Mouse (Mus musculus) testis, postnatal 14 days (tissue): ENCODE results near the gene Fam124a.
"Not testable (repeated sequence)": the region's sequence is repeated elsewhere in the genome, so short reads cannot be mapped to it uniquely, and the experiment has no call there.

Source experiments
- DNase-seq: peaks from one replicate; pipeline ENCODE4 v3.0.0; 2021; ENCODE audit warnings: low spot score

Gene Fam124a

DNA sequence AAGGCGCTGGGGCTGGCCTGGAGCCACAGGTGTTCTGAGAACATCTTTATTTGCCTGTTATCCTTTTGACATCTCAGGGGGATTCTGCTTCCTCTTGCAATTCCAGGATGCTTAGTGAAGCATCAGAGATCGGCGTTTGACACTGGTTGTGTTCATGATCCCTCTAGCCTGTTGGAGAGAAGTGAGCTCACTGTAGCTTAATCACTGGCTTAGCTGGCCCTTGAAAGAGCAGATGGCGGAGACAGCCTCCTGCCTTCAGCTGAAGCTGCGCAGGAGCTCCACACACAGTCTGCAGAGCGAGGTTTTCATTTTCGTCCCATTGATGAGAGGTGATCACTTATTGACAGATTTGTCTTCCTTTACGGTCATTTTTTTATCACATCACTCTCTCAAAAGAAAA, 20.3 kb downstream of the Fam124a start:
- DNase-seq = no peak

DNA sequence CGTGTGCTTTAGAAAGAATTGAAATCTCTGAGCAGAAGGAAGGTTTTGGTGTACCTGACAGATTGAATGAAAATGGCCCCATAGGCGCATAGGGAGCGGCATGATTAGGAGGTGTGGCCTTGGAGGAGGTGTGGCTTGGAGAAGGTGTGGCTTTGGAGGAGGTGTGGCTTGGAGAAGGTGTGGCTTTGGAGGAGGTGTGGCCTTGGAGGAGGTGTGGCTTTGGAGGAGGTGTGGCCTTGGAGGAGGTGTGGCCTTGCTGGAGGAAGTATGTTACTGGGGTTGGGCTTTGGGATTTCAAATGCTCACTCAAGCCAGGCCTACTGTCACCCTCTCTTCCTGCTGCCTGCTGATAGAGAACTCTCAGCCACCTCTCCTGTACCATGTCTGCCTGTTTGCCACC, 25.4 kb downstream of the Fam124a start:
- DNase-seq = peak; percentile 51

DNA sequence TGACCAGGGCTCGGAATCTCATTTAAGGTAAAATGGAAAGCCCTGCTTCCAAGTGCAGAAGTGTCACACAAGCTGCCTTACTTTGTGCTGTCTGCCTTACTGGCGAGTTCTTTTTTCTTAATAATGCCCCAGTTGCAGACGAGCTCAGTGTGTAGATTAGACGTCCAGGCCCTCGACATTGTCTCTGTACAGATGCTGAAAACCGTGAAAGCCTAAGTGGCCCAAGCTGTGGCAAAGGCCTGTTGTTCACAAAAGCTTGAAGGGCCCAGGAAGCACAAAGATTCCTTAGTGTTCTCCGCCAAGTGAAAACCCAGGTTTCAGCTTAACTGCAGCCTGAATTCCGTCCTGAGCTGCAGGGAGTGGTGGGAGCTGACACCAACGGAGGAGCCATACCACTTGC, 26.2 kb downstream of the Fam124a start:
- DNase-seq = no peak

DNA sequence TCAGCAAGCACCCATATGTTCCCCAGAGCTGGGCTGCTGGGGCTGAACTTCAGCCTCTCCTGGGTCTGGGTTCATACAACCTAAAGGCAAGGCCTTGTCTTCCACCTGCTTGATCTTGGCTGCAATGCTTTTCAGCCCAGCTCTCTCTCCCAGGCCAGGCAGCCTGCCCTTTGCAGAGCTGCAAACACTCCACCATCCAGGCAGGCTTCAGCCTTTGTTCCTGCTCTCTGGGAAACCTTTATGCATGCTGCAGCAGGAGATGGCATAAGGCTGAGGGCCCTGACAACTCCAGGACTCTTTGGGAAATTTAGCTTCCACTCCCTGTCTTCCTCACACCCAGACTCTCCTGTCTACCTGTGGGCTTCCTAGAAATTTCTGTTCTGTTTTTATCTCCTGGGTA, 29.1 kb downstream of the Fam124a start:
- no peak for DNase-seq

DNA sequence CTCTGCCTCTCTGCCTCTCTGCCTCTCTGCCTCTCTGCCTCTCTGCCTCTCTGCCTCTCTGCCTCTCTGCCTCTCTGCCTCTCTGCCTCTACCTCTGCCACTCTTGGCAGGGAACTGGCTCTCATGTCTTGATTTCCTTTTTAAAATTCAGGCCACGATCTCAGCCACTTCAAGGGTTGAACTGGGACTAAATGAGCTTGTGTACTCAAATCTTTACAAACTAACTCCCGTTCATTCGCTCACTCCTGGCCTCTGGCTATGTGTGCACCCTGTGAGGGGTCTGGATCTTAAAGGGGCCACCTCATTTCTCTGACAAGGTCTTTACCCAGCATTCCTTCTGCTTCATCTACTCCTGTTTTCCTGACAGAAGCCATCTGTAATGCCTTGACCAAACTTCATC, 29.8 kb downstream of the Fam124a start:
- DNase-seq = no peak

DNA sequence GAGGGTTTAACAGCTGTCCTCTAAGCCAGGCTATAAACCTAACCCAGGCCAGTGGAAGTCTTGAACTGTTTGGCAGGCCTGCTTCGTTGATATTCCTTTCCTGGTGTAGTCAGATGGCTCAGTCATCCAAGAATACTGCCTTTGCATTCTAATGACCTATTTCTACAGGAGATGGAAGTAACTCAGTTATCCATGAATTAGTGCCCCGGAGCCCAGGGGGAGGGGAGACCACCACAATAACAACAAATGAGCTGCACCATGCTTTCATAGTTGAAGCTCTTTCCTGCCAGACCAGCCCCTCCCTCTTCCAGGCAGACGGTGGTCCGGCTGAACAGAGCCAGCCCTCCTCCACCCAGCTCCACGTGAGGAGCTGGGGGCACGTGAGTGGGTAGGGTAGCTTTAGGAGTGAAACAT, 44.6 kb downstream of the Fam124a start:
- DNase-seq = no peak

DNA sequence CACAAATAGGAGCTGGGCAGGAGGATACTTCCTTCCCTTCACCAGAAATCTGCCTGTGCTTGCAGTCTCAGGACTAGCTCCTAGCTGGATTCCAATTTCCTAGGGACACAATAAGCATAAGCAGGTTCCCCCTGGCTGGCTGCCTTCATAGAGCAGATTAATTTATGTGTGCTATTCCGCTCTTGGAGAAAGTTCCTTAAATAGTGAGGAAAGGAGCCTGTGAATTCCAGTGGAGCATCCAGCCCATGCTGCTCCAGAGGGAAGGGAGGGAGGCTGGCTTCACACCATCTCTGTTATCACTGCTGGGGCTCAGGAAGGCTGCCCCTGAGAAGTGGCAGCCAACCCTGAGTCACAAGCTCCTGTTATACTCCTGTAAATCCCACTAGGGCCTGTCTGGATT, 46.7 kb downstream of the Fam124a start:
- DNase-seq = no peak

DNA sequence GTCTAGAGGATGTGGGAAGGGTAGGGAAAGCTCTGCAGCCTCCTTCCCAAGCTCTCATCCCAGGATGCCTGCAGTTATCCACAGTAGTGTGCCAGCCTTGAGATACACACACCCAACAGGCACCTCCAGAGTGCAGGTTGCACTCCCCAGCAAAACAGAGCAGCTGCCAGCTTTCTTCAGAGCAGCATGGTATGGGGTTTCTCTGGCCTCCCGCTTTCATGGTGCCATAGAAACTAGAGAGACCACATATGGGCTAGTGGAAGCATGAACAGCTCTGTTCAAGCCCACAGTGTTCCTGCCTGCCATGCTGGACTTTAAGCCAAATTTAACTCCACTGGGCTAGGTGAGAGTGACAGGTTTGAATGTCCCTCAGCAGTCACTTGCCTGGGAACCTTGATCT, 47.3 kb downstream of the Fam124a start:
- no peak for DNase-seq

DNA sequence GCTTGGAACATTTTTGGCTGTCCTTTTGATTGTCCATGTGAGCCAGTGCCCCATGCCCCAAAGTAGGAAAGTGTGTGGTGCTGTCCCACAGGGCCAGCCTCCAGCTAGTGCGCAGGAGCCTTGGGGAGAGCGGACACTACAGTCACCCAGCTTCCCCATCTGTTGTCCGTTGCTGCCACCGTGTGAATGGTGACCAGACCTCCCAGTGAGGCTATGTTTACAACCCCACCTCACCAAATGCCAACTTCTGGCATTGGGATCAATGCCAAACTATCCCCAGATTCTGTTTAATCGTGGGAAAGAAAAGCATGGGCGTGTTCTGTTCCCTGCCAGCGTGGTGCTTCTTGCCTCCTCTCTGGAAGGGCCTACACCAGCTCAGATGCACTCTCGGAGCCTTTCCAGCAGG, 52.3 kb downstream of the Fam124a start:
- no peak for DNase-seq

DNA sequence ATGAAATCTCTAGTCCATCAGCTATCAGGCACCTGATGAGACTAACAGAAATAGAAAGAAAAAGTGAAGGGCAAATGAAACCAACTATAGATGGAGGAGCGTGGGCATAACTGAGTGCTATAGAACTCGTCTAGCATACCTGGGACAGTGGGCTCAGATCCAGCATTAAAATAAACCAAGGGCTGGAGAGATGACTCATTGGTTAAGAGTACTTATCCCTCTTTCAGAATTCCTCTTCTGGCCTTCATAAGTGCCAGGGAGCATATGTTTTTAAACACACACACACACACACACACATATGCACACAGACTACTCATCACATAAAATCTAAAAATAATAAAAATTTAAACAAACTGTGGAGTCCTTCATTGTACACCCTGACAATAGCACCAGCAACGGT, 54.4 kb downstream of the Fam124a start:
- DNase-seq = no peak

DNA sequence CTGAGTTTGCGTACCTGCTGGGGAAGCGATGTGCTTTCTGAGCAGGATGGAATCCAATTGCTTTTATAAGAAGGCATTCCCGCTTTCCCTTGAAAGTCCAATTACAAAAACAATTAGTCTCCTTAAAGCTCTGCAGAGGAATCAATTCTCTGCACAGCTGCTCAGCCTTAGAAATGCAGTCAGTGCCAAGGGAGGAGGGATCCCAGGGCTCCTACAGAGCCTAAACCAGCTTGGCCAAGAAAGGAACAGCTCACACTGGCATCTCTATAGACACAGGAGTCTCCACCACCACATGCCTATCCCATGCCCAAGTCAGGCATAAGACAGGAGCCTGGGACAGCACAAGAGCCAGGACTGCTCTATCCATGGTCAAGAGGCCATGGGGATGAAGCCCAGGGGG, 66.9 kb downstream of the Fam124a start:
- no peak for DNase-seq

DNA sequence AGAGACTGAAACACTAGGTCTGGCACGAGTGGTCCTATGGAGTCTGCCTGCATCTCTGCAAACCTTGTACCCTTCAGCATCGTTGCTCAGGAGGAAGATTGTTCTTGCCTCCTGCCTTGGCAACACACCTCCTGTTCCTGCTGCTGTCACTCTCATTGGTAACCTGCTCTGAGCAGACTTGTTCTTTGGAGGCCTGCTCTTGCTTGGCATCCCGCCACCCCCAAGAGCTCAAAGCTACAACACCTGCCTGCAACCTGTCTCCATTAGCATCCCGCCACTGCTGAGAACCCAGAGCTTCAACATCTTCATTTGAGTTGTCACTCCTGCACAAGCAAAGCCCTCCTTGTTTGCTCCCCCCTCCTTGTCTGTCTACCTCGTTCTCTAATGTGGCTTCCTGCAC, 72.4 kb downstream of the Fam124a start:
- no peak for DNase-seq

DNA sequence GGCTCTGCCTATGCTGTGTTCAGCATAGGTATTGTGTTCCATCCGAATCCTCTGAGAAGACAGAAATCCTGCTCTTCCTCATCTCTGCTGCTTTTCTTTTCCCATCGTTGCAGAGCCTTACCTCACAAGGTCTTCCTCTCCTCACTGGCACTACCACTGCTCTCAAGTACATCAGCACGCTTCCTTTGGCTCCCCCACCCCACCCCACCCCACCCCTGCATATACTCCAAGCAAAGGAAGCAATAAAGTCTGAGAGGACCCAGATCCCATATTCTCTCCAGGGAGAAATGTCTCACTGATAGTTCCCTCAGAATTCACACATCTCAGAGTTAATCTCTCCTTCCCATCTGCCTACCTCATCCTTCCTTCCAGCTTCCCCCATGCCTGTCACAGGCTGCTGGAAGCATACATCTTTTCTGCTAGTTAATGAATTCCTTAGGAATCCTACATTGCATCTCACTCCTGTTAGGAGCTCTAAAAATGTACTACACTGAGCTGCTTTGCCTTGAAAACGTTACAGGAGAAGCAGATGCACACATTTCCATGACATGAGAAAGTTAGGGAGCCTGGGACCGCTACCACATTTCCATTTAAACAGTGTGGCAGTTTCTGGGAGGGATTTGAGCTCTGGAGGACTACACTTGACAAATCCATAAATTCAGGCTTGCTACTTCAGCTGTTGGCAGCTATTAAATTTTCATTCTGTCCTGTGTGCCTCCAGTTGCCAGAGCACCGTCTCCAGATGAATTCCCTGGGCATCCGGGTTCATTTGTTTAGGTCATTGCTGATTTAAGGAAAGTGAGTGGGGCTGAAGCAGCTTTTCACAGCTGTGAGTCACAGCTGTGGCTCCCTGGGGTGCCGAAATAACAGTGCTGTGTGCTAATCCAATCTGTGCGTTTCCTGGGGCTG, 82.2 kb downstream of the Fam124a start:
- DNase-seq = no peak

DNA sequence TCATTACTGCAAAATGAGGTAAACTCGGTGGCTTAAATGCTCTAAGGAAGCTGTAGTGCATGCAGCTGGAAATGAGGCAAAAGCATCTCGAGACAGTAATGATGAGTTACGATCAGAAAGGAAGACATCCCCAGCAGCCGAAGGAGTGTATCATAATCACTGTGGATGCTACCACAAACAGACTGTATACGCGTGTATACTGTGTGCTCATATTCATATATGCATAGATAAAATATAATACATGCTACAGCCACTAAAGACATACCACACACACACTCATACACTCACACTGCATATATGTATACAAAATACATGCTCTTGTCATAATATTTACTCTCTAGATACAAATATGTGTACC, 82.8 kb downstream of the Fam124a start:
- DNase-seq = no peak

DNA sequence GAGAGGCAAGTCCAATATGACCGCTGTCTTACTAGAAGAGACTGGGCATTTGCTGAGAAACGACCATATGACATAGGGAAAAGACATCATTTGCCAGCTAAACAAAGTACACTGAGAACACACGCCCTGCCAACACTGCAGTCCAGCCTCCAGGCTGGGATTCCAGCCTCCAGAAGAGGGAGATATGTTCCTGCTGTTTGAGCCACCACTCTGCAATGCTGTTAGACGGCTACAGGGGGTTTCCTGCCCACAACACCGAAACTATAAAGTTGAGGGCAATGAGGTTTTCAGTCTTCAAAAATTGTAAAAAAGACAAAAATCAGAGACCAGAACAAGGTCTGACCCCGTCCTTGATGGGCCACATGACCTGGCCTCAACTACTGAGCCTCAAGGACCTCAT, 83.6 kb downstream of the Fam124a start:
- no peak for DNase-seq

DNA sequence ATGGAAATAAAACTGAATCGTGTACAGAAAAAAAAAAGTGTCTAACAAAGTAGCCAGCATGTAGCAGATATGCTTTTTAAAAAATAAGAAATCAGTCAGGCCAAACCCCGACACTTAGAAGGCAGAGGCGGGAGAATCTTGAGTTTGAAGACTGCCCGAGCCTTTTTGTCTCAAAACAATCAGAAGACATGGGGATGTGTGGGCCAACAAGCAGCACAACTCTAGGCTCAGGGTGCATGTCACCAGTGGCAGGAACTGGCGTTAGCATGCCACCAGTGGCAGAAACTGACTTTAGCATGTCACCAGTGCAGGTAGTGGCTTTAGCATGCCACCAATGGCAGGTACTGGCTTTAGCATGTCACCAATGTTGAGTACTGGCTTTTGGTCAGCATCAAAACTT, 84.0 kb downstream of the Fam124a start:
- no peak for DNase-seq

DNA sequence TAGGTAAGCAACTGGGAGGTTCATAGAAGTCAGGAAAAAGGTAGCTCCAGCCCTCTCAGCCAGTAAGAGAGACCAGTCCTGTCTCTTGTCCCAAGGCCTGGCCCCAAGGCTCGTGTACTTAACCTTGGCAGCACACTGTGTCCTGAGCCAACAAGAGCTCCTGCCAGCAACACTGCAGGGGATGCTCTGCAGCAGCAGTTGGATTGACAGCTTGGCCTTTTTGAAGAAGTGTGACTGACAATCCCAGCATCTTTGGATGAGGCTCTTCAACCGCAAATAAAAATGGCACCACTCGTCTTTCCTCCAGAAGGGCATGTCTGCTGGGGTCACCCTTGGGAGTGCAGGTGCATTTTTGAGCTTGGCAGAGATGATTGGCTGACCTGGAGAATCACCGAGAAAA, 84.9 kb downstream of the Fam124a start:
- DNase-seq = no peak

DNA sequence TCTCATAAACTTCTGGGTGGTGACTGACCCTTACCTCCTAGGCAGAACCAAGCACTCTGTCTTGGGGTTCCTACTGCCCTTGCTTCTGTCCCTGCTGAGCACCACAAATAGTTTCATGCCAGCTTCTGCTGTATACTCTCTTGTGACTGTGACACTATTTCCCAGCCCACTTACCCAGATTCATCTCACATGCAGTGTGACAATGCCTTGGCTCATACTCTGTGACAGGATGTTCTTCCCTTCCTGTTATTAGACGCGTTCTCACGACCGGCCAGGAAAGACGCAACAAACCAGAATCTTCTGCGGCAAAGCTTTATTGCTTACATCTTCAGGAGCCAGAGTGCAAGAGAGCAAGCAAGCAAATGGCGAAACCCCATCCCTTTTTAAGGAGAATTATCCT, 86.8 kb downstream of the Fam124a start:
- not testable (repeated sequence) for DNase-seq

DNA sequence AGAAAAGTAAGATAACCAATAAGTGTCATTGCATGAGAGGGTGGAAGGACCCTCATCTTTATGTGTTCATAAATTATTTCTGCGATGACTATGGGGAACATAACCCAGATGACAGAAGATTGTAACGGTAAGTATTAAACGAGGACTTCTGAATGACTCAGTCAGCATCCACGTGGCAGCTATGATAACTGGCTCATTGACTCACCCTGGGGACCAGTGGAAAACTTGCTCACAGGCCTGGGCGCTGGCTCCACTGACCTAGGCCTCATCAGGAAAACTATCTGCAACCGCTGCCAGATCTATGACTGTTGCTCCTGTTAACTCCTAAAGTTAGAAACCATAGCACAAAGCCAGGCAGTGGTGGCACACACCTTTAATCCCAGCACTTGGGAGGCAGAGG, 92.9 kb downstream of the Fam124a start:
- no peak for DNase-seq

DNA sequence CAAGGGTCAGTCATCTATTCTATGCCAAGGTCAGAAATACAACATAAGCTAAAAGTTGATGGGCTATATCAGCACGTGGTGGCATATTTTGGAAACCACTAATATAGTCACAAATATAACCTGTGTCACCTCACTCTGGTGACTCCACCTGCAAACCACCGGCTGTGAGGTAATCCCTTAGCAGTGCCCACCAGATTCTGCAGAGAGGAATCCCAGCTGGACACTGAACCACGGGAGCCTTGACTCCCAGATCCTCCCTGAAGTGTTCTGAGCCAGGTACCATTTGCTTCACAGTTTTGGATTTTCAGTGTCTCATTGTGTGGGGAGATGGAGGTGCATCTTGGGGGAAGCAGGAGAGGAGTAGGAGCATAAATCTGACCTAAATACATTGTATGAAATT, 94.8 kb downstream of the Fam124a start:
- DNase-seq = no peak

DNA sequence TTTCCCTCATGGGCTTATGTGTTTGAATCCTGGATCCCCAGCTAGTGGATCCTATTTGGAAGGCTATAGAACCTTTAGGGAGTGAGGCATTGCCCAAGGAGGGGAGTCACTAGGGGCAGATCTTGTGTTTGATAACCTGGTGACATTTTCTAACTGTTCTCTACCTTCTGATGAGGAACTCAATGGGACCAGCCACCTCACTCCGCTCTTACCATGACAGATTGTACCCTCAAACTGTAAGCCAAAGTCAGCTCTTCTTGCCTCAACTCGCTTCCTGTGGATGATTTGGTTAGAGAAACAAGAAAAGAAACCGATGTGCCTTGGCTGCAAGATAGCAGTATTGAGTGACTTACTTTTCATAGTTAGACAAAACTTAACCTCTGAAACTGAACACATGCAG, 96.2 kb downstream of the Fam124a start:
- DNase-seq = no peak

DNA sequence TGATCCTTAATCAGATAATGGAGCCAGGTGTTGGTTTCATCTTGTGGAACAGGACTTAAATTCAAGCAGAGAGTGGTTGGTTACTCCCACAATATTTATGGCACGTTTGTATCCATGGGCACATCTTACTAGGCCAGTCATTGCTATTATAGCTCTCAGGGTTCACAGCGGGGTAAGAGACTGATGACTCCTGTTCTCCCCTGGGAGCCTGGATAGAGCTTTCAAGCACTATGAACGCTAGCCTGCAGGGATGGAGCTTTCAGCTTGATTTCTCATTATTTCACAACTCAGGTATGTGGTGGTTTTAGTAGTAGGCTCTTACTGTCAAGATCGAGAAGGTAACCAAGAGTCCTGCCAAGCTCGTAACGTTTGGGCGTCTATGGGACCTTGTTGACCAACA, 100.5 kb downstream of the Fam124a start:
- no peak for DNase-seq

DNA sequence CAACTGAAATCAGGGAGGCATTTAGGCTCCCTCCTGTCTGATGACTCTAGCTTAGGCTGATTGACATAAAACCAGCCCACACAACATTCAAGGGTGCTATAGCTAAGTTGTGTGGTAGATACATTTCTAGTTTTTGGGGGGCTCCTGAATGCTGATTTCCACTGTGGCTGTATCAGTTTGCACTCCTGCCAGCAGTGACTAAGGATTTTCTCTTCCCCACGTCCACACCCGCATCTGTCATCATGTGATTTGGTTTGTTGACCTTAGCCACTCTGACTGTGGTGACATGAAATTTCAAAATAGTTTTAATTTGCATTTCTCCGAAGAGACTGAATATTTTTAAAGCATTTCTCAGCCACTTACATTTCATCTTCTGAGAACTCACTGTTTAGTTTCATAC, 101.9 kb downstream of the Fam124a start:
- no peak for DNase-seq
